Mouse (Mus musculus): ENCODE data around the gene Ppp4c.
"Not testable (repeated sequence)": the region's sequence is repeated elsewhere in the genome, so short reads cannot be mapped to it uniquely, and the experiment has no call there.

Ppp4c gene

GRCm38 (mm10) chr7:126781661-126782370 lies 10.5 kb downstream of the Ppp4c start:
- no peak for DNase-seq (ENCODE audit: low read depth, low spot score)

- DNase-seq (ENCODE audit: low read depth, low spot score), result no peak
These were observed 11.2 kb downstream of the Ppp4c start, which contains the start of gene Tbx6 for GRCm38 (mm10) chr7:126780971-126781635. TSS of gene Tbx6 (plus strand) at chr7:126781483.

- DNase-seq (ENCODE audit: low read depth, low spot score), result peak; percentile 67
These were observed 12.0 kb downstream of the Ppp4c start for GRCm38 (mm10) chr7:126779983-126780970.

- DNase-seq (ENCODE audit: low read depth, low spot score), result not testable (repeated sequence)
These were observed 13.2 kb downstream of the Ppp4c start for GRCm38 (mm10) chr7:126779101-126779500.

GRCm38 (mm10) chr7:126778147-126778546 lies 14.1 kb downstream of the Ppp4c start:
- no peak for DNase-seq (ENCODE audit: low read depth, low spot score)

GRCm38 (mm10) chr7:126777476-126777875 lies 14.8 kb downstream of the Ppp4c start:
- no peak for DNase-seq (ENCODE audit: low read depth, low spot score)

GRCm38 (mm10) chr7:126776598-126777057 lies 15.7 kb downstream of the Ppp4c start, which contains the start of gene Ypel3:
TSS of gene Ypel3 (plus strand) at chr7:126776955.
- DNase-seq (ENCODE audit: low read depth, low spot score), result peak; percentile 81

- no peak for DNase-seq (ENCODE audit: low read depth, low spot score)
These were observed 16.4 kb downstream of the Ppp4c start for GRCm38 (mm10) chr7:126775978-126776234.

- no peak for DNase-seq (ENCODE audit: low read depth, low spot score)
These were observed 16.9 kb downstream of the Ppp4c start for GRCm38 (mm10) chr7:126775185-126775977.

GRCm38 (mm10) chr7:126774463-126774862 lies 17.8 kb downstream of the Ppp4c start:
- DNase-seq (ENCODE audit: low read depth, low spot score), result no peak

GRCm38 (mm10) chr7:126773351-126773750 lies 18.9 kb downstream of the Ppp4c start:
- DNase-seq (ENCODE audit: low read depth, low spot score), result no peak

GRCm38 (mm10) chr7:126770784-126771183 lies 21.5 kb downstream of the Ppp4c start:
- DNase-seq (ENCODE audit: low read depth, low spot score), result no peak

GRCm38 (mm10) chr7:126767001-126767400 lies 25.3 kb downstream of the Ppp4c start:
- no peak for DNase-seq (ENCODE audit: low read depth, low spot score)

- DNase-seq (ENCODE audit: low read depth, low spot score), result no peak
These were observed 26.1 kb downstream of the Ppp4c start, which contains the start of gene Gdpd3 for GRCm38 (mm10) chr7:126766201-126766600. TSS of gene Gdpd3 (plus strand) at chr7:126766334.

GRCm38 (mm10) chr7:126765540-126765939 lies 26.8 kb downstream of the Ppp4c start:
- DNase-seq (ENCODE audit: low read depth, low spot score), result no peak

GRCm38 (mm10) chr7:126762471-126763008 lies 29.8 kb downstream of the Ppp4c start:
- DNase-seq (ENCODE audit: low read depth, low spot score), result no peak

- DNase-seq (ENCODE audit: low read depth, low spot score), result no peak
These were observed 30.7 kb downstream of the Ppp4c start for GRCm38 (mm10) chr7:126761529-126762067.

GRCm38 (mm10) chr7:126760956-126761355 lies 31.3 kb downstream of the Ppp4c start:
- DNase-seq (ENCODE audit: low read depth, low spot score), result no peak

GRCm38 (mm10) chr7:126760391-126760802 lies 31.9 kb downstream of the Ppp4c start:
- DNase-seq (ENCODE audit: low read depth, low spot score), result no peak

- DNase-seq (ENCODE audit: low read depth, low spot score), result no peak
These were observed 32.5 kb downstream of the Ppp4c start for GRCm38 (mm10) chr7:126759672-126760390.
